Mouse (Mus musculus) right cerebral cortex, postnatal 25 days (tissue): ENCODE results near the gene Ccdc116.

Experiments
- DNase-seq: peaks from one replicate; pipeline ENCODE4 v3.0.0; 2022

The Ccdc116 gene

GRCm38 (mm10) chr16:17124871-17125520, 22.0 kb downstream of the Ccdc116 start, which contains the start of gene 2610318N02Rik:
2610318N02Rik (minus strand) TSS chr16:17125167.
- peak; percentile 50 for DNase-seq

- DNase-seq: no peak
Measured at GRCm38 (mm10) chr16:17124119-17124870, 22.7 kb downstream of the Ccdc116 start.

- no peak for DNase-seq
Measured at GRCm38 (mm10) chr16:17121569-17121968, 25.5 kb downstream of the Ccdc116 start.

GRCm38 (mm10) chr16:17117309-17117799, 29.7 kb downstream of the Ccdc116 start:
- no peak for DNase-seq

GRCm38 (mm10) chr16:17110771-17111743, 36.0 kb downstream of the Ccdc116 start, which contains the start of gene Ppil2:
Ppil2 (minus strand) TSS chr16:17111257.
- DNase-seq: peak; percentile 70

GRCm38 (mm10) chr16:17104600-17104999, 42.4 kb downstream of the Ccdc116 start:
- no peak for DNase-seq

- DNase-seq: no peak
Measured at GRCm38 (mm10) chr16:17102630-17103220, 44.3 kb downstream of the Ccdc116 start.

GRCm38 (mm10) chr16:17096938-17097337, 50.1 kb downstream of the Ccdc116 start:
- no peak for DNase-seq
